Mouse (Mus musculus): Measurements from ENCODE around the gene Gp1bb.

DNA sequence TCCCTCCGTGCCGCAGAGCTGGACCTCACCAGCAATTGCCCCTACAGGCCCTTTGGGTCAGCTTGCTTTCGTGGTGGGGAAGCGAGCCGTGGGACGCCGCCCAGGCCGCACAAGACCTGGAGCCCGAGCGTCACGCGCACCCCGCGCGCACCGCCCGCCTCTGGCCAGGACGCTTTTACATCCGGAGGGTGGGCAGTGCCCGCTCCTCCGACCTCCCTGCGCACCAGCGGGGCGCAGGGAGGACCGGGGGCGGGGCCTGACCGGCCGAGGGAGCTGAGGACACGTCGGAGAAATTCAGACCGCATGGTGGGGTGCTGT, 33.5 kb downstream of the Gp1bb start:
- TF ChIP-seq GATA1 (IDR thresholded peaks at IDR 0.05; ENCODE audit: low read length), result no peak
- no peak for TF ChIP-seq TAL1 (IDR thresholded peaks at IDR 0.05; ENCODE audit: low read length)

Data from erythroblast, embryonic 14.5 days (primary cell).